Mouse (Mus musculus) intestine, postnatal 0 days (tissue): ENCODE data around the gene Ppp1r12b. TPM values are rescaled to one million over a fixed set of nuclear protein-coding genes. Genes with fewer than 3 reads are reported as not detected.
A peak's percentile ranks its signal among the peaks of the same experiment; 100 is the strongest.

ENCODE experiments used
- ATAC-seq: fragments of 200-750 bp; cut with Nextera tagmentation; 2 replicates; pipeline ENCODE4 v1.8.0; 2017; ENCODE audit warnings: mild to moderate bottlenecking, moderate TSS enrichment, moderate library complexity
- H3K27ac ChIP-seq: fragments of 300-500 bp; sonication (generic); 2 replicates; pipeline ENCODE4 v1.5.1; 2014; ENCODE audit warnings: mild to moderate bottlenecking, low read depth, low read length, moderate library complexity
- H3K27me3 ChIP-seq: fragments of 300-500 bp; sonication (generic); replicated peaks from 2 replicates; pipeline ENCODE4 v1.6.1; 2014; ENCODE audit warnings: low read length, mixed read lengths; ENCODE audit not compliant: control insufficient read depth, insufficient read depth
- H3K36me3 ChIP-seq: fragments of 300-500 bp; sonication (generic); 2 replicates; pipeline ENCODE4 v1.6.1; 2014; ENCODE audit warnings: mild to moderate bottlenecking, moderate library complexity; ENCODE audit not compliant: control insufficient read depth, insufficient read depth
- H3K4me1 ChIP-seq: fragments of 300-500 bp; sonication (generic); replicated peaks from 2 replicates; pipeline ENCODE4 v1.6.1; 2014; ENCODE audit warnings: antibody characterized with exemption, low read length, mixed read lengths; ENCODE audit not compliant: control insufficient read depth, insufficient read depth
- H3K4me2 ChIP-seq: fragments of 300-500 bp; sonication (generic); replicated peaks from 2 replicates; pipeline ENCODE4 v1.6.1; 2014; ENCODE audit warnings: low read depth, mild to moderate bottlenecking, moderate library complexity
- H3K4me3 ChIP-seq: fragments of 300-500 bp; sonication (generic); 2 replicates; pipeline ENCODE4 v1.5.1; 2014; ENCODE audit warnings: low read depth, low read length
- H3K9ac ChIP-seq: fragments of 300-500 bp; sonication (generic); 2 replicates; pipeline ENCODE4 v1.6.1; 2014; ENCODE audit warnings: mild to moderate bottlenecking, low read depth, low read length
- H3K9me3 ChIP-seq: fragments of 300-500 bp; sonication (generic); 2 replicates; pipeline ENCODE4 v1.6.1; 2016; ENCODE audit warnings: mixed run types; ENCODE audit not compliant: control insufficient read depth
- CTCF ChIP-seq: sonication (generic); IDR thresholded peaks from 2 replicates; pipeline ENCODE4 v1.5.1; 2016; ENCODE audit warnings: low read depth, mild to moderate bottlenecking, control low read depth, antibody characterized with exemption, moderate library complexity
- WGBS: fragments of 180-500 bp; shearing (Covaris S2); extraction: QIAGEN DNeasy Blood & Tissue Kit; methylation state at CpG from one replicate; pipeline ENCODE4 v1.1.7; 2014; 5-methylcytosine and 5-hydroxymethylcytosine counted together
- microRNA-seq: library from miRNA; unstranded; fragments of <30 nt; microRNA quantifications from one replicate; pipeline ENCODE4, GENCODE M21; 2016
- polyA plus RNA-seq: library from polyadenylated mRNA; unstranded; fragments of >200 nt; fragmentation: Nextera tagmentation; extraction: Ambion mirVana; gene quantifications from 2 replicates; pipeline ENCODE4 v1.2.1, GENCODE M21; 2015

Gene Ppp1r12b
- polyA plus RNA-seq, 1 experiment from 2014 or later = 11.5 TPM

DNA sequence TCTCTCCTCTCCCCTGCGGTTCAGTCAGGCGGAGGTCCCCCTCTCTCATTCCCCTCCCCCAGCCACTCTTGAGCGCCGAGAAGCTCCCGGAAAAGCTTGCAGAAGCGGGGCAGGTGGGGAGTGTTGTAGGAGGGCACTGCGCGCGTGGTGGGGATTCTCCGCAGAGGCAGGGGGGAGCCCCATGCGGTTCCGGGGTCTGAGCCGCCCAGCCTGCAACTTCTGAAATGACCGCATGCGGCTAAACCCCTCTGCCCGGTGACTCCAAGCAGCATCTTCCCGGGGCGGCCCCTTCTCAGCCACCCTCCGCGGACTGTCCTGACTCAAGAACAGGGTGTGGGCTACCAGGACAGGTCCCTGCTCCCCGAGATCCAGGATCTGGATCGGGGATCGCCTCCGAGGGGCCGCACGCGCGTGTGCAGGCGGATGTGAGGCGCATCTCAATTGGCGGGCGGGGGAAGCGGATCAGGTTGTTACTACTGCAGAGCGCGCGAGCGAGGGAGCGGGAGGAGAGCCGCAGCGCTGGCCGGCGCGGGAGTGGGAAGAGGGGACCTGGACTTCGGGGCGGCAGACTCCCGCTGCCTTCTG is 246.8 kb downstream of the Ppp1r12b start:
- peaks cover 2% of the 10 kb centered on the region for H3K4me1 ChIP-seq
- no peak overlapping the region for H3K27ac ChIP-seq
- H3K27me3 ChIP-seq = peaks cover 24% of the 10 kb centered on the region
- TF ChIP-seq CTCF = no peak
- peak overlapping the region; percentile 76 for H3K4me2 ChIP-seq
- no peaks in the 10 kb centered on the region for H3K36me3 ChIP-seq
- whole genome bisulfite sequencing = under 1% methylated on average over 46 of the region's 46 CpGs
- no peak overlapping the region for H3K9ac ChIP-seq
- ATAC-seq = no peak
- no peaks in the 10 kb centered on the region for H3K9me3 ChIP-seq
- peak overlapping the region; percentile 42 for H3K4me3 ChIP-seq

DNA sequence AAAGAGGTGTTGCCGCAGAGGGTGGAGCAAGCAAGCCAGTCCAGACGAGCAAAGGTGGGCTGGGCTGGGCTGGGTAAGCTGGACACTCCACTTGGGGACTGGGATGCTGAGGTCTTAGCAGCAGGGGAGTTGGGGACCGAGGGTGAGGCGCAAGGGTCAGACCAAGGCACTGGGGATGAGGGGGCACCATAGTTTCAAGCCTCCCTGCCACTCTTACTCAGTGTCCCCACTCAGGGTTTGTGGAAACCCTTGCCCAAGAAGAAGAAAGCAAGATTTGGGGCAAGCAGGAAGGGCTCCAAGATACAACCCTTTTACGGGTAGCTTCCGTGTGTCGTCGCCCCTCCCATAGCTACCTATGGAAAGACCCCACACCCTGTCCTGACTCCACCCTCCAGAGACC is 247.5 kb downstream of the Ppp1r12b start:
- Histone ChIP-seq H3K4me2 (peak overlapping the region; percentile 76), H3K27ac (no peak overlapping the region), H3K9me3 (no peaks in the 10 kb centered on the region), H3K27me3 (peaks cover 24% of the 10 kb centered on the region), H3K4me1 (peaks cover 2% of the 10 kb centered on the region), H3K9ac (no peak overlapping the region), H3K4me3 (peak overlapping the region; percentile 42), H3K36me3 (no peaks in the 10 kb centered on the region)
- 11% methylated on average over 8 of the region's 8 CpGs for WGBS
- ATAC-seq = no peak
- TF ChIP-seq CTCF = no peak

- Histone ChIP-seq H3K9ac (no peak overlapping the region), H3K9me3 (no peaks in the 10 kb centered on the region), H3K27ac (no peak overlapping the region), H3K36me3 (no peaks in the 10 kb centered on the region), H3K4me3 (no peak overlapping the region), H3K4me2 (no peak overlapping the region), H3K4me1 (peaks cover 2% of the 10 kb centered on the region), H3K27me3 (peaks cover 24% of the 10 kb centered on the region)
- 78% methylated on average over 3 of the region's 3 CpGs for WGBS
- no peak for TF ChIP-seq CTCF
- ATAC-seq = no peak
Observed at GRCm38 (mm10) chr1:134707516-134707915, 248.2 kb downstream of the Ppp1r12b start.

DNA sequence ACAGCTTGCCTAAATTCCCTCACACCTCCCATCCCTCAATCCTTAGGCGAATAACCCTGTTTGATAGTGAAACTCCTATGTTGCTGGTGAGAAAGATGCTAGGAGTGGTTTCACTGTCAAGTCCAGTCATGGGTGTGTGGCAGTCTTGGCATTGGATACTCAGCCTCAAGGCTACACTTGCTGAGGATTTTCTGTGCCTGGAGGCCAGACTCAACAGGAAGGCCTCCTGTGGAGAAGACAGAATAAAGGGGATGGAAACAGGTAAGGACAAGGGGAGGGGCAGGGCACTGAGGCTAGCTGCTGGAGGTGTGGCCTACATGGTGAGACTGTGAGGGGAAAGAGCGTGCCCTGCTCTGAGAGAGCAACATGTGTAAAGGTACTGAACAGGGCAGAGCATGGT is 249.2 kb downstream of the Ppp1r12b start:
- Histone ChIP-seq H3K27ac (no peak overlapping the region), H3K4me1 (peaks cover 2% of the 10 kb centered on the region), H3K27me3 (peaks cover 24% of the 10 kb centered on the region), H3K4me3 (no peak overlapping the region), H3K9ac (no peak overlapping the region), H3K4me2 (no peak overlapping the region), H3K9me3 (no peaks in the 10 kb centered on the region), H3K36me3 (no peaks in the 10 kb centered on the region)
- WGBS = 85% methylated on average over 2 of the region's 2 CpGs
- no peak for ATAC-seq
- no peak for TF ChIP-seq CTCF

Small RNA genes within 50 kb of the gene (microRNA-seq; reads per million reads assigned to microRNA genes)
- not detected for gene Gm22232

Other genes with a start within 250 kb of the Ppp1r12b start
- 9.4 and 12.3 TPM in 2 replicates for gene Ube2t, start 6.6 kb upstream of the Ppp1r12b start, polyA plus RNA-seq
- 0.37 and 0.44 TPM in 2 replicates for gene Lgr6, start 149.3 kb upstream of the Ppp1r12b start, polyA plus RNA-seq
- gene Ptpn7, start 176.8 kb upstream of the Ppp1r12b start, polyA plus RNA-seq = 0.73 and 0.76 TPM in 2 replicates
- 66.6 and 68.8 TPM in 2 replicates for gene Arl8a, start 190.9 kb upstream of the Ppp1r12b start, polyA plus RNA-seq
- gene Gpr37l1, start 211.7 kb upstream of the Ppp1r12b start, polyA plus RNA-seq = 1.7 and 2.0 TPM in 2 replicates